Mouse (Mus musculus) layer of hippocampus, adult 9-10 months (tissue): Measurements from ENCODE around the gene Tcf7.

ENCODE experiments used
- DNase-seq: peaks from one replicate; pipeline ENCODE4 v3.0.0; 2022; ENCODE audit warnings: low spot score

The Tcf7 gene

GRCm38 (mm10) chr11:52282774-52283595 lies at the start of gene Tcf7:
TSS of gene Tcf7 (minus strand) at chr11:52283014.
- no peak for DNase-seq

DNA sequence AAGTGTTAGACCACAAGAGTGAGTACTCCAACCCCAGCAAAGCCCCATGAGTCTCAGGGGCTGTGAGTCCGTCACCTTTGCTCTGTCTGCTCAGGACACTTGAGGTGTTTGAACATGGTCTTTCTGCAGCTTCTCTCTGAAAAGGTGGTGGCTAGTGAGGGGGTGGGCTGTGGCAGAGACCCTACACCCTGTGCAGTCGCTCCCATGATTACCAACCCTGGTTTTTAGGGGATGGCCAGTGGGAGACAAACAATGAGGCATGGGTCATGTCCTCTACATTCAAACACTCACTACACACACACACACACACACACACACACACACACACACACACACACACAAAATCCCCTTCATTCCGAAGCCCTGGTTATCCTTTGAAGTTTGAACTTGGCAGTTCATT lies 44.5 kb upstream of the Tcf7 start:
- DNase-seq = no peak

DNA sequence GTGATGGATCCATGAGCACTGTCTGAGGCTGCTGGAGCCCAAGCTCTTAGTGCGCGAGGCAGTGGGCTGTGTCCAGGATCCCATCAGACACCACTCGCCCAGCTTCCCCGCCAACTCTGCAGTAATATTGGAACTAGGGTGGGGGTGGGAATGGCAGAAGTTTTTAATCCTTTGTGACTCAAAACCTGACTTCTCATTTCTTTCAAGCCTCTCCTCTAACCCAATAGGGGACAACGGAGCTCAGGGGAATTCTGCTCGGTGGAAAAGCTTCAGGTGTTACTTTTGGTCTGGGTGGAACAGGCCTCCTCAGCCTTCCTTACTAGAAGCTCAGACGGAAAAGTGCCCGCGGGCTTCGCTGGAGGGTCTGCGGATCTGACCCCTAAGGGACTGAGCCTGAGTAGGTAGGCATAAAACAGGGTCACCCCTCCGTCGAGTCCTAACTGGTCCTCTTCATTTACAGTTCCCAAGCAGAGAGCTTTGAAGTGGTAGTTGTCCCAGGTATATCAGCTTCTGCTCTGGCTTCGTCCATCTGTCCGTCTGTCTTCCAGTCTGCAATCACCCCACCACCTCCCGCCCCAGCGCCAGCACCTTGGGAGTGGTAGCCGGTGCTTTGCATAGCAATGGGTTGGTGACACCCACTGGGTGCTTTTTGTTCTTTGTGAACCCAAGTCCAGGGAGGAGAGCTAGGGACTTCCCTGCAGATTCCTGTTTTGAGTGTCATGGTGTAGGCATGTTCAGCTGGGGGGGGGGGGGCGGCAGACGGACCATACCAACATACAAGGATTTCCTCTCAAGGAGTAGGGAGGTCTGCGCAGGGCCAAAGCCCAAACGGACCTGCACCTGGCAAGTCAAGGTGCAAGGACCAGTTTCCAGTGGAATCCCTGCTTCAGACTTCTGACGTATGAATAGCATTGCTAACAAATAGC lies 41.9 kb upstream of the Tcf7 start:
- DNase-seq = no peak

DNA sequence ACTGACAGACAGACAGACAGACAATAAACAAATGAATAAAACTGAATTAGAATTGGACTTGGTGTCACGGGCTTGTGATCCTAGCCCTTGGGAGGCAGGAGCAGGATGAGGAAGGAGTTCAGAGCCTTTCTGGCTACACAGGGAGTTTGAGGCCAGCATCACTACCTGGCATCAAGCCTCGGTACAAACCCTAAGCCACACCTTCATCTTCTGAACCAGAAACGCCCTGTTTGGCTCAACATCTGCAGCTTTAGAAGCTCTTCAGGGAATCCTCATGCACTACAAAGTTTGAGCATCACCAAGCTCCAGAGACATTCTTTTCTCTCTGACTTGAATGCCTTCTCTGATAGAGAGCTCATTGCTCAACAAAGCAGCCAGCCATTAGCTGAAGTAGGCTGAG lies 38.7 kb upstream of the Tcf7 start:
- no peak for DNase-seq

DNA sequence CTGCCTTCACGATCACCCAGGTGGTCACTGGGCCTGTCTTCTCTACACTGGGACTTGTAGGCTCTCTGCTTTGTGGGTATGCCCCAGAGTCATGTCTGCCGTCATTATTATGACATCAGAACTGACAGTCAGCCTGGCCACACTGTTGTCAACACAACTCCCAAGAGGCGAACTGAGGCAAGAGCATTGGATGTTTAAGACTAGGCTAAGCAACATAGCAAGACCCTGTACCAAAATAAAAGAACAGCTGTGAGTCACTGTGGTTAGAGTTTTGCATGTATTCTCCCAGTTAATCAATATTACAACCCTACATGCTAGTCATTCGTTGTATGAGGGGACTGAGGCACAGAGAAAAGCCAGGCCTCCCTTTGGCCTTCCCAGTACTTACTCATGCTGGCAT lies 37.7 kb upstream of the Tcf7 start:
- no peak for DNase-seq

GRCm38 (mm10) chr11:52319664-52320063 lies 36.9 kb upstream of the Tcf7 start:
- DNase-seq = no peak

DNA sequence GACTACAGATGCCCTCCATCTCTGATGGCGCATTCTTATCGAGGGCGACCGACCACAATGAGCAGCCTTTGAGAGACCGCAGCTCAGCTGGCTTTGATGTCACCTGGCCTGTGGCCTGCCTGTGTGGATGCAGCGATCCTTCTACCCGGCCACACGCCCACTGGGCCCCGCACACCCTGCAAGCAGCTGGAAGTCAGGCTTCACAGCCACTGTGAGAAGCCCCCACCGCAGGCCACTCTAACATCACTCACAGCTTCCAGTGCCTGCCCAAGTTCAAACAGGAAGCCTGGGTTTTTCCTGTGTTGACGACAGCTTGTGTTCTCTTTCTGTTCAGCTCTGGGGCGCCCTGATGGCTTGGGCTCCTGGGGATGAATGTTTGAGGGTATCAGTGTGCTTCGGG lies 35.6 kb upstream of the Tcf7 start:
- DNase-seq = no peak

GRCm38 (mm10) chr11:52314102-52314793 lies 31.4 kb upstream of the Tcf7 start:
- DNase-seq = no peak

- DNase-seq = no peak
Observed at GRCm38 (mm10) chr11:52310709-52311108, 27.9 kb upstream of the Tcf7 start.

- no peak for DNase-seq
Observed at GRCm38 (mm10) chr11:52309487-52309886, 26.7 kb upstream of the Tcf7 start.

GRCm38 (mm10) chr11:52306431-52306830 lies 23.6 kb upstream of the Tcf7 start:
- DNase-seq = no peak

- DNase-seq = no peak
Observed at GRCm38 (mm10) chr11:52305266-52305665, 22.5 kb upstream of the Tcf7 start.

DNA sequence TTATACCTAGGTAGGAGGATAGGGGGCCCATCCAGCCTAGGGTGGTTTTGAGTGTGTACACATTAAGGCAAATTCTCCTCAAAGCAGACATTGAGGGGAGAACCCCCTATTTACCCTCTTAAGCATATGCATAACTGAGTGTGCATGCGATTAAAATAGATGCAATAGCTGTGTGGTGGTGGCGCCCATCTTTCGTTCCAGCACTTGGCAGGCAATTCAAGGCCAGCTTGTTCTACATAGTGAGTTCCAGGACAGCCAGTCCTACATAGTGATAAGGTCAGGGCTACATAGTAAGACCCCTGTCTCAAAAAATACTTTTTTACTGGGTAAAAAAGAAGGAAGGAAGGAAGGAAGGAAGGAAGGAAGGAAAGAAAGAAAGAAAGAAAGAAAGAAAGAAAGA lies 19.9 kb upstream of the Tcf7 start:
- DNase-seq = no peak

DNA sequence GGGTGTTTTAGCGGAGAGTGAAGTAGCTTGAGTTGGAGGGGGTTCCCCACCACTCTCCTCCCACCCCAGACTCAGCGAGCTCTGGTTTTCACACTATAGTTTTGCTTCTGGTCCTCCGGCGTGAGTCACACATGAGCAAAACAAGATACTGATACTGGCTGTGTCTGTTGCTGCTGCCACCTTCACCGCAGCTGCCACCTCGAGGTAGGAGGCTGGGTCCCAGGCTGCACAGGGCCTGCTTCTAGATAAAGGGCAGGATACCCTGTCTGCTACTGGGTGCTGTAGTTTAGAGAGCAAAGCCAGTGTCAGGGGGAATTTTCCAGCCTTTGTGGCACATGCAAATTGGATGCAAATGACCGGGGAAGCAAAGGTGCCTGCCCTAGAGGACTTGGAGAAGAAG lies 16.9 kb upstream of the Tcf7 start:
- DNase-seq = no peak

DNA sequence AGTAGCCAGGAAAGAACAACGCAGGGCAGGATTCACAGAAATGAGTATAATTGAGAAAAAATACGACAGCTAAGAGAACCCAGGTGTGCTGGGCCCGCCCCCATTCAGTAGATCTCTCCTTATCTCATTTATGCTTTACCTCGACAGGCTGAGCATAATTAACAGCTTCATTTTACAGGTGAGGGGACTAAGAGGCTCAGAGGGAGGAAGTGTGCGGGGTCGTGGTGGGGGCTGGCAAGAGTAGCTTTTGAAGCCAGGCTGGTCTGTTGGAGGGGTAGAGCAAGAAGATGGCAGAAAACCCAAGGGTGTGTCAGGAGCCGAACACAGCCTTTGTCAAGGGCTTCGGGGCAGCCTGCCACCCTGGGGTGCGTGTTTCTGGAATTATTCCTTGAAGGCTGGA lies 16.1 kb upstream of the Tcf7 start:
- no peak for DNase-seq

- peak; percentile 38 for DNase-seq
Observed at GRCm38 (mm10) chr11:52297352-52297751, 14.5 kb upstream of the Tcf7 start.

- DNase-seq = no peak
Observed at GRCm38 (mm10) chr11:52294103-52294502, 11.3 kb upstream of the Tcf7 start.

DNA sequence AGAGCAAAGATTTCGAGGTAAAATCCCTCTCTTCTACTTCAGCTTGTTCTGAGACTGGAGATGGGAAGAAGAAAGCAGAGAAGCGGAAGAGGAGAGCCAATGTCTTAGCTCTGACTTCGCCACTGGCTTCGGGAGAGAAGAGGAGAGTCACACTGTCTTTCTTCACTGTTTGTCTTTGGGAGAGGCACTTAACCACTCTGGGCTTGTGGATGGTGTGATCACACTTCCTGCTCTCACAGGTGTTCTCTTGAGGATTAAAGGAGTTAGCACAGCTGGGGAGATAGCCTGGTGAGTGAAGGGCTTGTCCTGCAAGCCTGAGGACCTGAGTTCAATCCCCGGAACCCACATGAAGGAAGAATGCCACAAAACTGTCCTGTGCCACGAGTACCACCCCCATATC lies 10.1 kb upstream of the Tcf7 start:
- DNase-seq = no peak

- no peak for DNase-seq
Observed at GRCm38 (mm10) chr11:52292346-52292745, 9.5 kb upstream of the Tcf7 start.

DNA sequence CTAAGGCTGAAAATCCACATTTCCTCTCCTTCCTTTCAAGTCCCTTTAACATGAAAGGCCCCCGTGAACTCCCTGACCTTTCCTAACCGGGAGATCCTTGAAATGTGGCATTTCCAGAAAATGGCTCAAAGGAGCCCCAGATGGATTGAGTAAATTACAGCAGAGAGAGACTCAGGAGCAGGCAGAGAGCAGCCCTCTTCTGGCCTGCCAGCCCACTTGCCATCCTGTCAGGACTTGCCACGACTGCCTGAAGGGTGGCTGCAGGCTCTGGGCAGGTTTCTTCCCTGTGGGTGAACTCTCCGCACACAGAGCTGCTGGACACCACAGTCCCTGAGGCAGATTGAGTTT lies 4.1 kb upstream of the Tcf7 start:
- no peak for DNase-seq

DNA sequence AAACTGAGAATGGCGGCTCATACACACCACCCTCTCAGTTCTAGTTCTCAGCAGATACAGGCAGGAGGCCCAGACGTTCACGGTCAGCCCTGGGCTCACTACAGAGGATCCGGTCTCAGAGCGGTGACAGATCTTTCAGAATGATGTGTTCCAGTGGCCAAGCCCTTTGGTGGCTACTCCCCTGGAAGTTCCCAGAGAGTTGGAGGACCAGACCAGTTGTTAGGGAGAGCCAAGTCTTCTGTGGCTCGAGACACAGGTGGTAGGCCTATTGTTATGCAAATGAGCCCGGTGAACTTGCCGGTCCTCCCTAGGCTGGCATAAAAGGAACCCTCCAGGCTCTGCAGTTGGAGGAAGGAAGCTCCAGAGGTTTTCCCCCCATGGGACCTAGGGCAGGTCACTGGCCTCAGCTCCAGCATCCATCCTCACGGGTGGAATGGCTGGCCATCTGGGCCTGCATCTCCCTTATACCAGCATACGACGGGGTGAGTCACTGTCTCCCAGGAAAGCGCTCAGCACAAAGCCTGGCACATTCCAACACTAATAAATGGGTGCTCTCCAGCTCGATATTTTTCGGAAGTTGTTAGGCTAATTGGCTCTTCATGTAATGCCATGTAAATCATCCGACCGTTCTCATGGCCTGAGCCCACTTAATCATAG lies 3.6 kb upstream of the Tcf7 start:
- no peak for DNase-seq
